Mouse (Mus musculus) liver, embryonic 14.5 days (tissue): ENCODE measurements around the gene Stoml2.

Source experiments
- CTCF ChIP-seq: IDR thresholded peaks from 2 replicates; pipeline ENCODE4 v1.5.1; 2016; ENCODE audit warnings: antibody characterized with exemption, low read depth, control low read depth
- EP300 ChIP-seq: IDR thresholded peaks from 2 replicates; pipeline ENCODE4 v1.6.1; 2016; ENCODE audit warnings: antibody characterized with exemption, low read depth

DNA sequence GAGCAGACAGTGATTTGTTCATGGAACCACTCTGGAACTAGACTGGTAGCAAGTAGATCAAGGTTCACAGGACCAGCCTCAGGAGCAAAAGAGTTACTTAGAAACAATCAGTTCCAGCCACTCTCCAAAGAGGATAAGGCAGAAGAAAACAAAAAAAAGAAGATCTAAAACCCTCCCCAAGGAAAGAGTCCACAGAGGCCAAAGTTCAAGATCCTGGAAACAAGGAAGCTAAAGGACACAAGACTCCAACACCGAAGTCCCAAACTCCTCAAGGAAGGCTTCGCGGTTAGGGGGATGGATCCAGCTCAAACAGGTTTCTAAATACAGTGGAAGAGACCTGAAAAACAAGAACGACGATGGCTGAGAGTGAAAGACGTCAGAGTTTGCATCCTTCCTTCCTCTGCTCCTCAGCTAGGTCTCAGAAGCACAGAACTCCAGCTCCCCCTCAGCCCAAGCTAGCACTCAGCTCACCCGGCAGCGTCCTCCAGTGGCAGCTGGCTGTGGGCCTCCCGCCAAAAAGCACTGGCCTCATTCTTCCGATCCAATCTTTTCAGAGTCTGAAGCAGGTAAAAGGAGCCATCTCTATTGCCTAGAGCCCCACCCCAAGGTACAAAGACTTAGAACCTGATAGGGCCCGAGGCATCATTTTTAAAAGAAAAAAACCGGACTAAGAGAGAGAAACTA lies 28.6 kb downstream of the Stoml2 start:
- no peak for TF ChIP-seq CTCF
- TF ChIP-seq EP300 = no peak
